Comparison of ENCODE assay signal across 15 mouse cellular contexts in genomic region chr8:41703927-41704924, GRCm38 (mm10).
DNase-seq lines count a peak whose midpoint lies in the region; ATAC-seq lines count a peak whose summit lies in the region.
"Had no signal": no experiment of that assay in that cellular context is flagged by ENCODE, and none has a peak within 500 bp of the region (broad histone marks: within the 10 kb centered on the region; RNA-seq: fewer than 3 reads in every experiment).

No protein-coding gene starts in this region.

- H3K9me3 ChIP-seq in hindbrain, embryonic 13.5 days: no peaks in the 10 kb centered on the region
- H3K9me3 ChIP-seq in neural tube, embryonic 13.5 days: no peaks in the 10 kb centered on the region
- H3K9me3 ChIP-seq: embryonic facial prominence, embryonic 15.5 days; G1E had no signal

- H3K36me3 ChIP-seq in hindbrain, embryonic 13.5 days: no peaks in the 10 kb centered on the region
- no peaks in the 10 kb centered on the region for H3K36me3 ChIP-seq in neural tube, embryonic 13.5 days
- H3K36me3 ChIP-seq: embryonic facial prominence, embryonic 15.5 days; G1E had no signal

- ATAC-seq in hindbrain, embryonic 13.5 days (ENCODE audit: low FRiP score): 0 out of 2 replicates have a peak, but pooled peaks have one; percentile 39
- ATAC-seq in neural tube, embryonic 13.5 days (ENCODE audit: low read depth): no peak
- ATAC-seq in activated CD4-positive, CD25-positive, alpha-beta regulatory T cell, adult 4 months: no peak

- no peak overlapping the region for H3K4me2 ChIP-seq in hindbrain, embryonic 13.5 days
- H3K4me2 ChIP-seq in neural tube, embryonic 13.5 days: peak overlapping the region; percentile 11; the same call in 1 of the 2 replicates
- H3K4me2 ChIP-seq: embryonic facial prominence, embryonic 15.5 days had no signal

- H3K4me1 ChIP-seq in hindbrain, embryonic 13.5 days (replicated peaks): peaks cover 6% of the 10 kb centered on the region
- no peaks in the 10 kb centered on the region for H3K4me1 ChIP-seq in neural tube, embryonic 13.5 days (replicated peaks)
- H3K4me1 ChIP-seq: embryonic facial prominence, embryonic 15.5 days had no signal

- peak; percentile 11 for DNase-seq in kidney, adult 11 months
- DNase-seq in kidney, adult 18-20 months: no peak
- DNase-seq in kidney, postnatal 14 days: peak; percentile 12
- no peak for DNase-seq in yolk sac, embryonic 10.5 days (ENCODE audit: low spot score)
- DNase-seq in embryo, embryonic 10 days (ENCODE audit: low spot score): no peak
- DNase-seq: adrenal gland, postnatal 36 days; cerebellum, postnatal 36 days; left cerebral cortex, postnatal 4 days; right cerebral cortex, postnatal 4 days had no signal

- 35% methylated on average over 9 of the region's 9 CpGs for WGBS in hindbrain, embryonic 13.5 days
- 52% methylated on average over 9 of the region's 9 CpGs for WGBS in neural tube, embryonic 13.5 days

- H3K4me3 ChIP-seq in hindbrain, embryonic 13.5 days: no peak overlapping the region
- H3K4me3 ChIP-seq in neural tube, embryonic 13.5 days: no peak overlapping the region
- H3K4me3 ChIP-seq: embryonic facial prominence, embryonic 15.5 days had no signal

- no peak overlapping the region for H3K9ac ChIP-seq in hindbrain, embryonic 13.5 days
- no peak overlapping the region for H3K9ac ChIP-seq in neural tube, embryonic 13.5 days
- H3K9ac ChIP-seq: embryonic facial prominence, embryonic 15.5 days; liver, embryonic 14.5 days had no signal

- no peaks in the 10 kb centered on the region for H3K27me3 ChIP-seq in hindbrain, embryonic 13.5 days
- no peaks in the 10 kb centered on the region for H3K27me3 ChIP-seq in neural tube, embryonic 13.5 days
- H3K27me3 ChIP-seq: embryonic facial prominence, embryonic 15.5 days had no signal

- H3K27ac ChIP-seq in hindbrain, embryonic 13.5 days: no peak overlapping the region; the same call in 1 of the 2 replicates
- 0 out of 2 replicates have a peak overlapping the region, but pooled peaks have one; percentile 33 for H3K27ac ChIP-seq in neural tube, embryonic 13.5 days (replicated peaks)
- H3K27ac ChIP-seq: embryonic facial prominence, embryonic 15.5 days; liver, embryonic 14.5 days had no signal

Comparison
In these comparisons a context has a peak if more than half of its experiments do, and no peak if none do; other contexts are left out.
1. DNase-seq: peak in kidney, adult 11 months (single experiment) and kidney, postnatal 14 days (single experiment); none in kidney, adult 18-20 months (single experiment), yolk sac, embryonic 10.5 days (single experiment) and embryo, embryonic 10 days (single experiment).